Mouse (Mus musculus) small intestine, adult 2 months (tissue): ENCODE data around the gene Slc38a10.

Experiments used
- CTCF ChIP-seq: fragments of 200-500 bp; IDR thresholded peaks from 2 replicates; pipeline ENCODE4 v1.5.1; 2012; ENCODE audit warnings: low read depth, mild to moderate bottlenecking, control low read depth, inconsistent platforms, low read length, moderate library complexity, mixed read lengths; ENCODE audit not compliant: insufficient replicate concordance, insufficient read length; ENCODE audit errors: extremely low read depth
- POLR2A ChIP-seq: fragments of 200-500 bp; IDR thresholded peaks from 2 replicates; pipeline ENCODE4 v1.6.1; 2012; ENCODE audit warnings: low read depth, mild to moderate bottlenecking, control low read depth, inconsistent platforms, low read length, moderate library complexity

DNA sequence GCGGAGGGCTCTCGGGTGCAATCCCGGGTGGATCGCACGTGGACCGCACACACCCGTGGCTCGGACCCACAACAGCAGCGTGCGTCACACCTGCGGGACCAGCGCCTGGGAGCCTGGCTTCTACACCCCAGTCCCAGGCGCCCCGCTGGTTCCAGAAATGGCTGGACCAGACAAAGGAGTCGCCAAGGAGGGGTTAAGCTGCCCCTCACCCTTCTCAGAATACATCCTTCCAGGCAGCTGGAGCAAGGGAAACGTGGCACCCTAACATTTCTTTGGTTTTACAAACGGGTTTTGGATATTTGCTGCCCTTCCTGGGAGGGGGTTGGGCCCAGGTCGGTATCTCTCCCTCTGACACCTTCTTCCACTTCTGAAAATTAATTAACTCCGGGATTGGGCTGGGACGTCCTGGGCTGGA lies 35.7 kb upstream of the Slc38a10 start:
- TF ChIP-seq POLR2A: no peak
- no peak for TF ChIP-seq CTCF
